Mouse (Mus musculus): ENCODE results near the gene Gm4871. TPM values are rescaled to one million over a fixed set of nuclear protein-coding genes. Genes with fewer than 3 reads are reported as not detected.
A peak's percentile ranks its signal among the peaks of the same experiment; 100 is the strongest.
"Not testable (repeated sequence)": the region's sequence is repeated elsewhere in the genome, so short reads cannot be mapped to it uniquely, and the experiment has no call there.

The Gm4871 gene
- total and polyA plus RNA-seq, 3 experiments: not detected

GRCm38 (mm10) chr5:145041628-145042027, 9.1 kb upstream of the Gm4871 start:
- no peaks in the 10 kb centered on the region for H3K79me2 ChIP-seq (ENCODE audit: control insufficient read depth, insufficient read depth, low read length, poor library complexity)
- H3K9ac ChIP-seq (ENCODE audit: control insufficient read depth, low read depth, low read length, poor library complexity, severe bottlenecking): no peak overlapping the region
- no peaks in the 10 kb centered on the region for H3K36me3 ChIP-seq (ENCODE audit: control insufficient read depth in 1 of 2, insufficient read depth in 2 of 2, low read length in 2 of 2)
- no peak overlapping the region for H3K27ac ChIP-seq (ENCODE audit: control insufficient read depth, low read depth, low read length)
- no peaks in the 10 kb centered on the region for H3K4me1 ChIP-seq (ENCODE audit: control insufficient read depth in 1 of 2, insufficient read depth in 2 of 2, low read length in 2 of 2)
- H3K9me3 ChIP-seq (replicated peaks; ENCODE audit: insufficient read depth, low read length): no peaks in the 10 kb centered on the region
- H3K4me3 ChIP-seq (ENCODE audit: control insufficient read depth in 1 of 2, insufficient read depth in 1 of 2, low read depth in 2 of 2, low read length in 2 of 2): no peak overlapping the region
- peak; percentile 78 for DNase-seq (ENCODE audit: low read depth, low spot score)
- no peaks in the 10 kb centered on the region for H3K27me3 ChIP-seq (ENCODE audit: control insufficient read depth in 1 of 2, insufficient read depth in 2 of 2, low read length in 2 of 2)
- TF ChIP-seq ZC3H11A (IDR thresholded peaks at IDR 0.05; ENCODE audit: low read depth, low read length) (peak; percentile 69), USF1 (IDR thresholded peaks at IDR 0.05; ENCODE audit: low read depth, low read length) (no peak), EP300 (IDR thresholded peaks at IDR 0.05; ENCODE audit: low read depth in 1 of 2, low read length in 2 of 2) (no peak), MYC (IDR thresholded peaks at IDR 0.05; ENCODE audit: low read depth, low read length) (peak; percentile 64; the same call in 1 of the 2 replicates), E2F4 (IDR thresholded peaks at IDR 0.05; ENCODE audit: borderline replicate concordance, low read depth, low read length) (no peak), ELF1 (IDR thresholded peaks at IDR 0.05; ENCODE audit: low read depth, low read length) (no peak), NELFE (IDR thresholded peaks at IDR 0.05; ENCODE audit: low read depth, low read length) (no peak), CTCF (IDR thresholded peaks at IDR 0.05 in 2 of 3, conservative IDR thresholded peaks at IDR 0.05 in 1 of 3; ENCODE audit: control insufficient read depth in 1 of 3, insufficient read depth in 1 of 3, low read depth in 2 of 3, low read length in 3 of 3, poor library complexity in 1 of 3, severe bottlenecking in 1 of 3) (peak; percentile 80 to 85 (median 83)), RAD21 (IDR thresholded peaks at IDR 0.05; ENCODE audit: low read depth, low read length) (peak; percentile 72), ZMIZ1 (IDR thresholded peaks at IDR 0.05; ENCODE audit: low read depth, low read length) (no peak), GABPA (IDR thresholded peaks at IDR 0.05; ENCODE audit: low read depth, low read length) (no peak), SMC3 (IDR thresholded peaks at IDR 0.05; ENCODE audit: low read depth, low read length) (peak; percentile 86)

DNA sequence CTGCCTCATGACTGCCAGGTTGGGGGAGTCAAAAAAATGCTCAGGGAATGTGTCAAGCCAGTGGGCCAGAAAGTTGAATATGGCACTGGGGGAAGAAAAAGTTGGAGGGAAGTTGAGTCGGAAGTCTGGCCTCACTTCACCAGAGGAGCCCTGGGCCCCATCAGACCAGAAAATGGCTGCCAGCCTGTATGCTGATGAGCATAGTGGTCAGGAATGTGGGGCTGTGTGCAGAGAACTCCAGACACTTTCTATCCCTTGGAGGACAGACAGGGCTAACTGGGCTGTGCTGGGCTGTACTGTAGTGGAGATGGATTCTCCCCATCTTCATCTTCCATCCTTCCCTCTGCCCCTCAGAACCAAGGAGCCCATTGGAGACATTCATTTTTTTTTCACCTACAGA, 2.1 kb downstream of the Gm4871 start:
- not testable (repeated sequence) for H3K4me3 ChIP-seq (ENCODE audit: control insufficient read depth in 1 of 2, insufficient read depth in 1 of 2, low read depth in 2 of 2, low read length in 2 of 2); H3K79me2 ChIP-seq (ENCODE audit: control insufficient read depth, insufficient read depth, low read length, poor library complexity); H3K36me3 ChIP-seq (ENCODE audit: control insufficient read depth in 1 of 2, insufficient read depth in 2 of 2, low read length in 2 of 2); DNase-seq (ENCODE audit: low read depth, low spot score); H3K9ac ChIP-seq (ENCODE audit: control insufficient read depth, low read depth, low read length, poor library complexity, severe bottlenecking); H3K9me3 ChIP-seq (replicated peaks; ENCODE audit: insufficient read depth, low read length); H3K4me1 ChIP-seq (ENCODE audit: control insufficient read depth in 1 of 2, insufficient read depth in 2 of 2, low read length in 2 of 2); H3K27me3 ChIP-seq (ENCODE audit: control insufficient read depth in 1 of 2, insufficient read depth in 2 of 2, low read length in 2 of 2); H3K27ac ChIP-seq (ENCODE audit: control insufficient read depth, low read depth, low read length)

- not testable (repeated sequence) for H3K27me3 ChIP-seq (ENCODE audit: control insufficient read depth in 1 of 2, insufficient read depth in 2 of 2, low read length in 2 of 2); H3K9me3 ChIP-seq (replicated peaks; ENCODE audit: insufficient read depth, low read length); H3K27ac ChIP-seq (ENCODE audit: control insufficient read depth, low read depth, low read length); H3K4me3 ChIP-seq (ENCODE audit: control insufficient read depth in 1 of 2, insufficient read depth in 1 of 2, low read depth in 2 of 2, low read length in 2 of 2); H3K4me1 ChIP-seq (ENCODE audit: control insufficient read depth in 1 of 2, insufficient read depth in 2 of 2, low read length in 2 of 2); H3K9ac ChIP-seq (ENCODE audit: control insufficient read depth, low read depth, low read length, poor library complexity, severe bottlenecking); H3K79me2 ChIP-seq (ENCODE audit: control insufficient read depth, insufficient read depth, low read length, poor library complexity); H3K36me3 ChIP-seq (ENCODE audit: control insufficient read depth in 1 of 2, insufficient read depth in 2 of 2, low read length in 2 of 2)
- peak in 1 of 2 experiments; percentile 26; a peak in 1 of 4 replicates for TF ChIP-seq EP300 (IDR thresholded peaks at IDR 0.05; ENCODE audit: low read depth in 1 of 2, low read length in 2 of 2)
- TF ChIP-seq SIN3A (IDR thresholded peaks at IDR 0.05; ENCODE audit: low read length): peak; percentile 68
- peak; percentile 54; the same call in 1 of the 2 replicates for TF ChIP-seq ETS1 (IDR thresholded peaks at IDR 0.05; ENCODE audit: low read depth, low read length)
- peak; percentile 65 for TF ChIP-seq MXI1 (IDR thresholded peaks at IDR 0.05; ENCODE audit: low read depth, low read length)
- peak; percentile 76 for TF ChIP-seq GATA1 (IDR thresholded peaks at IDR 0.05; ENCODE audit: low read depth, low read length)
- 0 out of 2 replicates have a peak, but pooled peaks have one; percentile 25 for TF ChIP-seq TCF12 (IDR thresholded peaks at IDR 0.05; ENCODE audit: low read depth, low read length)
- DNase-seq (ENCODE audit: low read depth, low spot score): peak; percentile 77
Measured at GRCm38 (mm10) chr5:145020712-145021111, 11.8 kb downstream of the Gm4871 start.

GRCm38 (mm10) chr5:145020254-145020653, 12.3 kb downstream of the Gm4871 start:
- not testable (repeated sequence) for H3K27ac ChIP-seq (ENCODE audit: control insufficient read depth, low read depth, low read length)

More at GRCm38 (mm10) chr5:145020254-145020653, 12.3 kb downstream of the Gm4871 start:
- not testable (repeated sequence) for H3K9ac ChIP-seq (ENCODE audit: control insufficient read depth, low read depth, low read length, poor library complexity, severe bottlenecking); H3K36me3 ChIP-seq (ENCODE audit: control insufficient read depth in 1 of 2, insufficient read depth in 2 of 2, low read length in 2 of 2); H3K9me3 ChIP-seq (replicated peaks; ENCODE audit: insufficient read depth, low read length); H3K4me1 ChIP-seq (ENCODE audit: control insufficient read depth in 1 of 2, insufficient read depth in 2 of 2, low read length in 2 of 2); H3K4me3 ChIP-seq (ENCODE audit: control insufficient read depth in 1 of 2, insufficient read depth in 1 of 2, low read depth in 2 of 2, low read length in 2 of 2); H3K79me2 ChIP-seq (ENCODE audit: control insufficient read depth, insufficient read depth, low read length, poor library complexity); DNase-seq (ENCODE audit: low read depth, low spot score); H3K27me3 ChIP-seq (ENCODE audit: control insufficient read depth in 1 of 2, insufficient read depth in 2 of 2, low read length in 2 of 2)

Measured in MEL (cell line).